Mouse (Mus musculus) hindbrain, postnatal 0 days (tissue): ENCODE data around the gene Ttc8. TPM values are rescaled to one million over a fixed set of nuclear protein-coding genes. Genes with fewer than 3 reads are reported as not detected.
"Not testable (repeated sequence)": the region's sequence is repeated elsewhere in the genome, so short reads cannot be mapped to it uniquely, and the experiment has no call there.

Source experiments
- ATAC-seq: fragments of 200-750 bp; cut with Nextera tagmentation; 2 replicates; pipeline ENCODE4 v1.8.0; 2017; ENCODE audit warnings: mild to moderate bottlenecking, moderate TSS enrichment, moderate library complexity
- DNase-seq: peaks from one replicate; pipeline ENCODE4 v3.0.0-alpha.2; 2015; ENCODE audit warnings: low spot score
- H3K27ac ChIP-seq: fragments of 300-500 bp; sonication (generic); 2 replicates; pipeline ENCODE4 v1.5.1; 2014; ENCODE audit warnings: mild to moderate bottlenecking
- H3K27me3 ChIP-seq: fragments of 300-500 bp; sonication (generic); 2 replicates; pipeline ENCODE4 v1.6.1; 2014; ENCODE audit warnings: low read length, mixed read lengths; ENCODE audit not compliant: insufficient read depth
- H3K36me3 ChIP-seq: fragments of 300-500 bp; sonication (generic); 2 replicates; pipeline ENCODE4 v1.6.1; 2014; ENCODE audit warnings: low read length, mixed read lengths; ENCODE audit not compliant: insufficient read depth
- H3K4me1 ChIP-seq: fragments of 300-500 bp; sonication (generic); 2 replicates; pipeline ENCODE4 v1.6.1; 2014; ENCODE audit warnings: antibody characterized with exemption, low read length, mixed read lengths; ENCODE audit not compliant: insufficient read depth
- H3K4me2 ChIP-seq: fragments of 300-500 bp; sonication (generic); 2 replicates; pipeline ENCODE4 v1.6.1; 2014; ENCODE audit warnings: low read depth, mild to moderate bottlenecking, low read length, moderate library complexity, mixed read lengths
- H3K4me3 ChIP-seq: fragments of 300-500 bp; sonication (generic); 2 replicates; pipeline ENCODE4 v1.5.1; 2014; ENCODE audit warnings: low read length
- H3K9ac ChIP-seq: fragments of 300-500 bp; sonication (generic); replicated peaks from 2 replicates; pipeline ENCODE4 v1.6.1; 2014; ENCODE audit warnings: mild to moderate bottlenecking, low read length, moderate library complexity, mixed read lengths
- H3K9me3 ChIP-seq: fragments of 300-500 bp; sonication (generic); 2 replicates; pipeline ENCODE4 v1.6.1; 2016; ENCODE audit warnings: low read length, mixed read lengths
- CTCF ChIP-seq: IDR thresholded peaks from 2 replicates; pipeline ENCODE4 v1.5.1; 2016; ENCODE audit warnings: antibody characterized with exemption, control low read depth, low read depth
- WGBS: fragments of 180-500 bp; shearing (Covaris S2); extraction: QIAGEN DNeasy Blood & Tissue Kit; methylation state at CpG from one replicate; pipeline ENCODE4 v1.1.7; 2014; 5-methylcytosine and 5-hydroxymethylcytosine counted together
- polyA plus RNA-seq: library from polyadenylated mRNA; unstranded; fragments of >200 nt; fragmentation: Nextera tagmentation; extraction: Ambion mirVana; gene quantifications from 2 replicates; pipeline ENCODE4 v1.2.1, GENCODE M21; 2015
- total RNA-seq: library from RNA; depleted of rRNA; stranded (reverse); fragments of >200 nt; gene quantifications from 2 replicates; pipeline ENCODE4 v1.2.3, GENCODE M21; 2014

Ttc8 gene
- total and polyA plus RNA-seq, 2 experiments from 2014 or later: 22.0 to 25.6 TPM

DNA sequence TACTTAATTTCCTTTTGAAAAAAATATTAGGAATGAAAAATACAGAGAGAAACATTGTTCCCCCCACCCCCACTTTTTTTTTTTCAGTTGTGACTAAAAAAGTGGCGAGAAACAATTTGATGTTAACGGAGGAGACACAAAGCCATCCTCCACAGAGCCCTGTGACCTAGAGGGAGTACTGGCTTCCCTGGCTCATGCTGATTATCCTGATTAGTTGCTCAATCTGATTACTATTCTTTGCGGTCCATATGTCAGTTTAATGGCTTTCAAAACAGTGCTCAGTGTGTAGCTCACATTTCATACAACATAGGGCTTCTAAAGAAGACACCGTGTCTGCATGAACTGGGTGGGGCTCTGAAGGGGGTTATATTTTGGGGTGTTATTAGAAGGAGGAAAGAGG is 12.1 kb downstream of the Ttc8 start:
- no peak overlapping the region for H3K9ac ChIP-seq
- TF ChIP-seq CTCF: no peak
- DNase-seq (no peak), ATAC-seq (no peak)
- no peaks in the 10 kb centered on the region for H3K27me3 ChIP-seq
- no peak overlapping the region for H3K4me2 ChIP-seq
- H3K4me3 ChIP-seq: no peak overlapping the region
- H3K9me3 ChIP-seq: no peaks in the 10 kb centered on the region
- H3K36me3 ChIP-seq: no peaks in the 10 kb centered on the region
- 67% methylated on average over 4 of the region's 4 CpGs for WGBS
- H3K4me1 ChIP-seq: no peaks in the 10 kb centered on the region
- no peak overlapping the region for H3K27ac ChIP-seq

DNA sequence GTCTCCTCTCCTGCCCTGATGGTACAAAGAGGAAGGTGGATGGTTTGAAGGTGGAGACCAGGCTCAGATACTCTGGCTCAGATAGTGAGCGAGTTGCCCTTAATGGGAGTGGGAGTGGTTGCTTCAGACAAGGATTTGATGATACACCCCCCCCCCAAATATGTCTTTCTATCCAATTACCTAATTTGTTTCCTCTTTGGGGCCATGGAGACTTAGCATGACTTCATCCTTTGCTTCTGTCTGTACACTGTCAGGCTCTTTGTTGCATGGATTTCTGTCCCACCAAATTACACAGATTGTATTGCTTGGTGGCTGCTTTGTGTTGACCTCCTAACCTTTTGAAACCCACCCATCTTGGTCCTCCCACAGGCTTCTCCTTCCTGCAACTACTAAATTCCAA is 12.5 kb downstream of the Ttc8 start:
- no peaks in the 10 kb centered on the region for H3K9me3 ChIP-seq
- no peaks in the 10 kb centered on the region for H3K27me3 ChIP-seq
- H3K4me1 ChIP-seq: no peaks in the 10 kb centered on the region
- ATAC-seq (no peak), DNase-seq (no peak)
- WGBS: 92% methylated on average over 1 of the region's 1 CpGs
- H3K27ac ChIP-seq: no peak overlapping the region
- H3K9ac ChIP-seq: no peak overlapping the region
- TF ChIP-seq CTCF: no peak
- no peak overlapping the region for H3K4me3 ChIP-seq
- H3K36me3 ChIP-seq: no peaks in the 10 kb centered on the region
- H3K4me2 ChIP-seq: no peak overlapping the region

DNA sequence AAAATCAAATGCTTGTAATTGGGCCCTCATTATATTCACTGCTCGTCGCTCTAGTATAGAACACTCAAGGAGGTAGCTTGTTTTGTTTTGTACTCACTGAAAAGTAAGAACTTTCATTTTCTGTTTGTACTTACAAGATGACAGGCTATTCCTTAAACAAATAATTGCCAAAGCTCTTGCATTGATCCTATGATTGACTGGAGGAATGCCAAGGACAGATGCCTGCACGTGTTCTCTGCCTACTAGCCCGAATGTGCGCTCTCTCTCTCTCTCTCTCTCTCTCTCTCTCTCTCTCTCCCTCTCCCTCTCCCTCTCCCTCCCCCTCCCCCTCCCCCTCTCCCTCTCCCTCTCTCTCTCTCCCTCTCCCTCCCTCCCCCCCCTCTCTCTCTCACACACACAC is 30.9 kb downstream of the Ttc8 start:
- not testable (repeated sequence) for H3K27ac ChIP-seq, H3K9me3 ChIP-seq, ATAC-seq, H3K36me3 ChIP-seq, H3K4me2 ChIP-seq, H3K4me3 ChIP-seq, H3K27me3 ChIP-seq, H3K9ac ChIP-seq, DNase-seq, H3K4me1 ChIP-seq
- 69% methylated on average over 5 of the region's 5 CpGs for WGBS

DNA sequence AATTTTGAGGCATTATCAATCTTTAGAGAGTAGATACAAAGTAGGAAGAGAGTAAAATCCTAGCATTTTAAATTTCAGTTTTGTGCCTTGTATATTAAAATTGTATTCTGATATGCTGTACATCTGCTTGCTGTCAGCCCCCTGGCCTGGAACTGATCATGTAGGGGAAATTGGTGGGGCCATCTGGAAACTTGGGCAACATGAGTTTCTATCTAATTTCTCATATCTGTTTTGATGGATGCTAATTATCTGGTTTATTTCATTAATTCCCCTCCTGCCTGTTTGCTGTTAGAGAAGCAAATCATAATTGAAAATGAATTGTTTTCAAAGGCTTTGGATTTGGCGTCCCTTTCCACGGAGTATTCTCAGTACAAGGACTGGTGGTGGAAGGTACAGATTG is 36.6 kb downstream of the Ttc8 start:
- Histone ChIP-seq H3K4me1 (no peaks in the 10 kb centered on the region; the same call in 1 of the 2 replicates), H3K27me3 (no peaks in the 10 kb centered on the region), H3K9ac (no peak overlapping the region), H3K4me2 (no peak overlapping the region), H3K27ac (no peak overlapping the region), H3K36me3 (no peaks in the 10 kb centered on the region), H3K4me3 (no peak overlapping the region), H3K9me3 (no peaks in the 10 kb centered on the region)
- ATAC-seq (no peak), DNase-seq (no peak)
- TF ChIP-seq CTCF: no peak
- WGBS: 90% methylated on average over 2 of the region's 2 CpGs

DNA sequence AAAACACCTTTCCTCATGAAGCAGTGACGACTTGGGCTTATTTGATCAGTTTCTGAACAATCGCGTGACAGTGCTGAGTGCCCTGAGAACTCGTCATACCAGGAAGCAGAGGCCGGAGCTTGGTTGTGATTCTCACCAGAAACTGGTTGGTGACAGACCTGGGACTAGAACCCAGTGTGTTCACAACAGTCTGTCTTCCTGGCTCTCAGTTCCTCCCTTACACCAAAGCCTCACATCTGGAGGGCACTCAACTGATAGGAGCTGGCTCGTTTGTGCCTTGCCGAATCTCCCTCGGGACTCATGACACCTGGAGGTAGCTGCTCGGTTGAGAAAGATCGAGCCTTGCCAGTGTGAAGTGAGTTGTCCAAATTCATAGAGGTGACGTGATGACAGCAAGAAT is 37.1 kb downstream of the Ttc8 start:
- Histone ChIP-seq H3K27me3 (no peaks in the 10 kb centered on the region), H3K4me2 (no peak overlapping the region), H3K27ac (no peak overlapping the region), H3K4me3 (no peak overlapping the region), H3K9ac (no peak overlapping the region), H3K4me1 (no peaks in the 10 kb centered on the region; the same call in 1 of the 2 replicates), H3K9me3 (no peaks in the 10 kb centered on the region), H3K36me3 (no peaks in the 10 kb centered on the region)
- no peak for TF ChIP-seq CTCF
- 83% methylated on average over 11 of the region's 11 CpGs for WGBS
- no peak for ATAC-seq
- DNase-seq: no peak

DNA sequence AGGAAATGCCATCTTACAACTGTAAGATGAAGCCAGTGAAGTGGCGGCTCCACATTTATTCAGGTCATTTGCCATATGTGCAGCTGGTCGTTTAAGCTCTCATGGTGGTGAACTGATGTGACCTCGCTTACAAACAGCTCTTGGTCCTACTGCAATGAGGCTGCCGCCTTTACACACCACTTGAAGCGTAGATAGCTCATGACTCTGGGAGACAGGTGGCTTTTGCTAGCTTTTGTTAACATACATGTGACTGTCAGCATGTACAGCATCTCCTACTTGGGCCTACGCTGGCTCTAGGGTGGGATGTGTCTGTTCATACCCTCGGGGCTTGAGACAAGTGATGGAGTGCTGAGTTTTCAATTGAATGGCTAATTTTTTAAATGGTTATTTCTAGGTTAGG is 40.6 kb downstream of the Ttc8 start:
- no peaks in the 10 kb centered on the region for H3K27me3 ChIP-seq
- no peak for DNase-seq
- 59% methylated on average over 7 of the region's 7 CpGs for WGBS
- H3K4me1 ChIP-seq: no peaks in the 10 kb centered on the region; the same call in 1 of the 2 replicates
- H3K9ac ChIP-seq: no peak overlapping the region
- H3K4me3 ChIP-seq: no peak overlapping the region
- H3K36me3 ChIP-seq: no peaks in the 10 kb centered on the region
- no peak overlapping the region for H3K4me2 ChIP-seq
- TF ChIP-seq CTCF: no peak
- no peak for ATAC-seq
- H3K27ac ChIP-seq: no peak overlapping the region
- H3K9me3 ChIP-seq: no peaks in the 10 kb centered on the region

DNA sequence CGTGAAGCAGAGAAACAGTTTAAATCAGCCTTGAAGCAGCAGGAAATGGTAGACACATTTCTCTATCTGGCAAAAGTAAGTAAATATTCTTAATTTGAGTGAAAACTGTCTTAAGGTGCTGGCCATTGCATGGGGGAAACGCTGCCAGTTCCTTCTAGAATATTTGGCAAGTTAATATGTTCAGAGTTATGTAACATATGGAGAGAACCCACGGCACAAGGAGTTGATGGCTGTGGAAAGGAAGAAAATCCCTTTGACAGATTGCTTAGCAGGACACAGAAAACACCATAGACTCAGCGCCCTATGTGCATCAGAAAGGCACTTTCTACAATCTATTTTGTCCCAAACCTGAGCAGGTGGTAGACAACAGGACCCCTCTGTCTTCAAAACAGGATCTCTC is 41.0 kb downstream of the Ttc8 start:
- no peak for ATAC-seq

More for the DNA sequence above, 41.0 kb downstream of the Ttc8 start:
- Histone ChIP-seq H3K4me1 (no peaks in the 10 kb centered on the region; the same call in 1 of the 2 replicates), H3K27ac (no peak overlapping the region), H3K27me3 (no peaks in the 10 kb centered on the region), H3K4me3 (no peak overlapping the region), H3K9ac (no peak overlapping the region), H3K4me2 (no peak overlapping the region), H3K9me3 (no peaks in the 10 kb centered on the region), H3K36me3 (no peaks in the 10 kb centered on the region)
- TF ChIP-seq CTCF: no peak
- 71% methylated on average over 4 of the region's 4 CpGs for WGBS
- no peak for DNase-seq
